Mouse (Mus musculus) small intestine, adult 2 months (tissue): ENCODE results near the gene Plekhm3.

Source experiments
- CTCF ChIP-seq: fragments of 200-500 bp; IDR thresholded peaks from 2 replicates; pipeline ENCODE4 v1.5.1; 2012; ENCODE audit warnings: low read depth, mild to moderate bottlenecking, control low read depth, inconsistent platforms, low read length, moderate library complexity, mixed read lengths; ENCODE audit not compliant: insufficient replicate concordance, insufficient read length; ENCODE audit errors: extremely low read depth
- POLR2A ChIP-seq: fragments of 200-500 bp; IDR thresholded peaks from 2 replicates; pipeline ENCODE4 v1.6.1; 2012; ENCODE audit warnings: low read depth, mild to moderate bottlenecking, control low read depth, inconsistent platforms, low read length, moderate library complexity

- TF ChIP-seq POLR2A: no peak
- TF ChIP-seq CTCF: no peak
These were observed 183.3 kb downstream of the Plekhm3 start for GRCm38 (mm10) chr1:64773305-64773704.
